Mouse (Mus musculus): ENCODE data around the gene Echdc2. TPM values are rescaled to one million over a fixed set of nuclear protein-coding genes. Genes with fewer than 3 reads are reported as not detected.

The Echdc2 gene
- 45.9 and 51.3 TPM in 2 replicates for polyA plus RNA-seq (2012; rRNA removed)

DNA sequence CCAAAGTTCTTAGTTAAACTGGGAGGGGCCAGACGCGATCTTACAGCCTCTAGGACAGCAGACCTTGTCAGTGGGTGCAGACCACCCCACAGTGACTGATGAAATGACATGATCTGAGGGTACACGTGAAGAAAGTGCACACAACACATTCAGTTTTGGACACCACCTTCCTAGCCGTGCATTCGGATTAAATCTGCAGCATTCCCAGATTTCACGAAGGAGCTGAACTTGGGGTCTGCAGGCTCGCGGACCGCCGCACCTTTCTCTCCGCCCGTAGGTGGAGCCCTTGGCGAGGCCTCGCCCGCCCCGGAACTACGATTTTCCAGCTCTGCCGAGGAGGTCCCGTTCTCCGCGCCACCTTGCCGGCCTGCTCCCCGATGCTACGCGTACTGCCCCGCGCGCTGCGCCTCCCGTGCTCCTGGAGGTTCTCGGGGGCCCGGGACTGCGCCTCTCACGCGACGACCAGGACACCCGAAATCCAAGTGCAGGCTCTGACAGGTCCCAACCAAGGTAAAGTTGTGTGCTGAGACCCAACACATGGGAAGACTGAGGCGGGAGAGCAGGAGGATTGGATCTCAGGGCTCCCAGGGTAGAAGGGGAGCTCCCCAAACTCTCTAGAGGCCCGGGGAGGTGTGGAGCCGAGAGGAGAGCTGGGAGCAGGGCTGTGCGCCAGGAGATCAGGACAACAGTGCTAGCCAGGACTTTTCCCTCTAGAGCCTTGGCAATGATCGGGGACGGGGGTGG is at the start of gene Echdc2:
Gene Echdc2, plus strand, starts transcription at position 286 of the 744 bp plus-strand sequence.

DNA sequence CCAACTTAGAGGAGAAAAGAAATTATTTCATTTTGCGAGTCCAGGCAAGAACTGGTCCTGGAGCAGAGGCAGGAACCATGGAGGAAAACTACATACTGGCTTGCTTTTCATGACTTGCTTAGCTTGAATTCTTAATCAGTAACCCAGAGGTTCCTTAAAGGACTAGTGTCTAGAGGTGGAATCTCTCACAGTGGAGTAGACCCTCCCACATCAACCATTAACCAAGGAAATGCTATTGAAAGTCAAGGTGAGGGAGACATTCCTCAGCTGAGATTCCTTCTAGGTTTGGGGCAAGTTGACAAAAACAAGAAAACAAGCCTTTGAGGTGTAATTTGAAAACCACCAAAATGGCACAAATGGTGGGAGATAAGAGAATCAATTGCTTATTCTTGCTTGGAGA is 20.4 kb upstream of the Echdc2 start, which contains the start of gene Scp2:
Gene Scp2, minus strand, starts transcription at position 119 of the 400 bp plus-strand sequence.

DNA sequence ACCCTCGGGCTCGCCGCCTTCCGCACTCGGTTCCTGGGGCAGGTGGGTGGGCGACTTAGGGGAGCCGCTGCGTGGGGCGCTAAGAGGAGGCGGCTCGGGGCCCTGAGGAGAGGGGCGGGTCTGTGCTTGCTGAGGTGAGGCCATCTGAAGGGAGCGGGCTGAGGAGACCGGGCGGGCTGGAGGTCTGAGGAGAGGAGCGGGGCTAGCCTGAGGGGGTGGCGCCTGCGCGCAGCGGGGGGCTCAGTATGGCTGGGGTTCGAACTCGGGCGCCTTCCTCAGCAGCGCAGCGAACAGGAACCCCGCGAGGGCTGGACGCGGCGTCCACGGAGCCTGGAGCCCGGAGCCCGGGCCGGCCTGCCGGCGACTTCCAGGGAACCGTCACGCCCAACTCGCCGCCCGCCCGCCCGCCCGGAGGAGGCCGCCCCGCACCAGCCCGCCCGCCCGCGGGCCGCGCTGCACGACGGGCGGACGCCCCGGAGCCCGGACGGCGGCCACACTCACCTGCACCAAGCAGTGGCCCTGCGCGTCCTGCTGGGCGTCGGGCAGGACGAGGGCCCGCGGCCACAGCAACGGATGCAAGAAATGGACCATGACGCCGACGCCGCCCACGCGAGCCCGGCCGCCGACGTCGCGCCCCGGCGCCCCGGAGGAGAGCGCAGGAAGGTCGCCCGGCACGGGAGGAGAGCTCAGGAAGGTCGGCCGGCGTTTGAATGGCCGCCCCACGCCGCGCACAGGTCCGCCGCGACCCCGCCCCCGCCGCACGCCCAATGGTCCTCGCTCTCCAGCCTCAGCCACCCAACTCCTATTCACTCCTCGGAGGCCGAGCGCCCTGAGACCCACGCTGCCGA is 52.3 kb downstream of the Echdc2 start, which contains the start of gene Zyg11a:
Gene Zyg11a, minus strand, starts transcription at position 717 of the 848 bp plus-strand sequence.

Other genes with a start within 250 kb of the Echdc2 start
- 229 and 270 TPM in 2 replicates for gene Cpt2, start 241.8 kb upstream of the Echdc2 start, polyA plus RNA-seq (2012; rRNA removed)
- 0.10 and 0.21 TPM in 2 replicates for gene Slc1a7, start 197.1 kb upstream of the Echdc2 start, polyA plus RNA-seq (2012; rRNA removed)
- gene Podn, start 69.0 kb upstream of the Echdc2 start, polyA plus RNA-seq (2012; rRNA removed), result 17.2 and 19.1 TPM in 2 replicates
- 26.2 and 35.1 TPM in 2 replicates for gene Scp2, start 20.4 kb upstream of the Echdc2 start, polyA plus RNA-seq (2012; rRNA removed)
- 0.10 TPM in 2 replicates for gene Zyg11a, start 52.6 kb downstream of the Echdc2 start, polyA plus RNA-seq (2012; rRNA removed)
- 1.3 and 1.5 TPM in 2 replicates for gene Zyg11b, start 135.7 kb downstream of the Echdc2 start, polyA plus RNA-seq (2012; rRNA removed)
- 2.0 and 4.8 TPM in 2 replicates for gene Coa7, start 162.7 kb downstream of the Echdc2 start, polyA plus RNA-seq (2012; rRNA removed)
- gene Shisal2a, start 217.9 kb downstream of the Echdc2 start, polyA plus RNA-seq (2012; rRNA removed), result 0.44 TPM in 1 of 2 replicates, not detected in the other
- 4.3 and 5.2 TPM in 2 replicates for gene Gpx7, start 241.5 kb downstream of the Echdc2 start, polyA plus RNA-seq (2012; rRNA removed)

All from stomach, adult 2 months (tissue).